Mouse (Mus musculus) olfactory bulb, adult 2 months (tissue): ENCODE measurements at regions not wholly inside any gene's neighbourhood (a gene's known extent, or its start where the extent isn't known, plus 50 kb on each side); places are given as distances from the start of the nearest gene placed in this dataset.

Experiments used
- CTCF ChIP-seq: fragments of 200-500 bp; IDR thresholded peaks from 2 replicates; pipeline ENCODE4 v1.5.1; 2012; ENCODE audit warnings: low read depth, mild to moderate bottlenecking, low read length, moderate library complexity; ENCODE audit not compliant: insufficient read depth
- POLR2A ChIP-seq: fragments of 200-500 bp; IDR thresholded peaks from 2 replicates; pipeline ENCODE4 v1.6.1; 2012; ENCODE audit warnings: mild to moderate bottlenecking, low read depth, low read length, moderate library complexity; ENCODE audit not compliant: insufficient read depth

GRCm38 (mm10) chr2:174858011-174858834 is 97.8 kb downstream of the Edn3 start:
- TF ChIP-seq POLR2A: no peak
- TF ChIP-seq CTCF: peak; percentile 67; the same call in 1 of the 2 replicates
